Mouse (Mus musculus): ENCODE measurements at regions not wholly inside any gene's neighbourhood (a gene's known extent, or its start where the extent isn't known, plus 50 kb on each side); places are given as distances from the start of the nearest gene placed in this dataset.

DNA sequence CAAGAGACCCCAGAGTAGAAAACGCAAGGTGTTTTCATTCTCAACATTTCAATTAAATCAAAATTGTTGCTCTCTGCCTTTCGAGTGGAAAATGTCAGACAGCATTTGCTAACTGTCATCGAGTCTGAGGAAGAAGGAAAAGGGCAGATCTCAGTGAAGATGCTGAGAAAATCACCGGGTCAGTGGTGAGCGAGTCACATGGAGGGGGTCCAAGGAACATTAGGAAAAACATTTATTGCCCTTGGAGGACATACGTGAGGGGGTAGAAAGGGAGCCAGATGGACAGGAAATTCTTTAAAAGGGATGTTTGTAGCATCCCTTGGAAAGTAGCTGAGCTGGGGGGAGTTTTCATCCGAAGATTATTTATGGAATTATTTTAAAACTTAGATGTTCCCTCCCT lies 425.4 kb upstream of the Rgma start:
- Histone ChIP-seq H3K4me2 (no peak overlapping the region), H3K9ac (no peak overlapping the region), H3K4me3 (no peak overlapping the region), H3K4me1 (replicated peaks) (no peaks in the 10 kb centered on the region), H3K9me3 (replicated peaks) (no peaks in the 10 kb centered on the region), H3K27me3 (no peaks in the 10 kb centered on the region), H3K27ac (no peak overlapping the region), H3K36me3 (no peaks in the 10 kb centered on the region)
- no peak for ATAC-seq (replicated peaks; ENCODE audit: insufficient number of reproducible peaks, insufficient read depth, low FRiP score, low read depth)
- 55% methylated on average over 7 of the region's 7 CpGs for WGBS

DNA sequence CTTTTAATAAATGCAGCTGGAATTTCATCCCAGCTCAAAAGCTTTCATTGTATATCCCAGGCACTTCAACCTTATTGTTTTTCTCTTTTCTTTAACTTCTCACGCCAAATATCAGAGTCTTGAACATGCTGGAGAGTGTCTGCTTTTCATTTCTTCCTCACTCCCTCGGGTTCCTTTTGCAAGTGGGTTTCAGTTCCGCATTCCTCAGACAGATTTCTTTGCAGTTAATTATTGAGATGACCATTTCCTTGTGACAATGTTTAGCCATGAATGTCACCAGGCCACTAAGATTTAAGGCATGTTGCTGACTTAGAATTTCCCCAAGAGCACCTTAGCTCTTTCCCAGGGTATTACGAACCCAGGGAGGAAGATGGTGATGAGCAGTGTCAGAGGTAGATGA lies 417.6 kb upstream of the Rgma start:
- no peak for ATAC-seq (replicated peaks; ENCODE audit: insufficient number of reproducible peaks, insufficient read depth, low FRiP score, low read depth)
- no peaks in the 10 kb centered on the region for H3K36me3 ChIP-seq

DNA sequence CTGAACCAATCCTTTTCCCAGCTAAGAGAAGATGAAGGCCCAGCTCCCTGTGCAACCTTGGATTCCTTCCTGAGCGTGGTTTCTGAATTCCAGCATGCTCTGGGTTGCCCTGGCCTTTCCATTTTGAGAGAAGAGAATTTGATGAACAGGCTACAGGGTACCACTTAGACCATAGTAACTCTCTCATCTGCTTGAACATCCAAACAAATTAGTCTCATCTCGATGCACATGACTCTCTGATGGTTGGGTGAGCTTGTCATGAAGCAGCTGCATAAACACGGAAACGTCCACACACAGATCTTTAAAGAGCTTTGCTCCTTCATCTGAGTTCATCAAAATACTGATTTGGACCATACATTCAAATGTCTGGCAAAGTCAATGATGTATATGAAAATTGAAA lies 414.0 kb upstream of the Rgma start:
- no peaks in the 10 kb centered on the region for H3K9me3 ChIP-seq (replicated peaks)
- 69% methylated on average over 4 of the region's 4 CpGs for WGBS
- H3K27ac ChIP-seq = no peak overlapping the region
- no peaks in the 10 kb centered on the region for H3K27me3 ChIP-seq
- H3K4me1 ChIP-seq (replicated peaks) = no peaks in the 10 kb centered on the region
- H3K4me2 ChIP-seq = no peak overlapping the region
- no peak overlapping the region for H3K9ac ChIP-seq
- no peak overlapping the region for H3K4me3 ChIP-seq
- H3K36me3 ChIP-seq = no peaks in the 10 kb centered on the region
- ATAC-seq (replicated peaks; ENCODE audit: insufficient number of reproducible peaks, insufficient read depth, low FRiP score, low read depth) = no peak

More for the DNA sequence above, 417.6 kb upstream of the Rgma start:
- WGBS = 65% methylated on average over 4 of the region's 4 CpGs
- H3K4me2 ChIP-seq = no peak overlapping the region
- no peaks in the 10 kb centered on the region for H3K27me3 ChIP-seq
- H3K9ac ChIP-seq = no peak overlapping the region
- H3K4me3 ChIP-seq = no peak overlapping the region
- no peaks in the 10 kb centered on the region for H3K9me3 ChIP-seq (replicated peaks)
- H3K4me1 ChIP-seq (replicated peaks) = no peaks in the 10 kb centered on the region
- H3K27ac ChIP-seq = no peak overlapping the region

DNA sequence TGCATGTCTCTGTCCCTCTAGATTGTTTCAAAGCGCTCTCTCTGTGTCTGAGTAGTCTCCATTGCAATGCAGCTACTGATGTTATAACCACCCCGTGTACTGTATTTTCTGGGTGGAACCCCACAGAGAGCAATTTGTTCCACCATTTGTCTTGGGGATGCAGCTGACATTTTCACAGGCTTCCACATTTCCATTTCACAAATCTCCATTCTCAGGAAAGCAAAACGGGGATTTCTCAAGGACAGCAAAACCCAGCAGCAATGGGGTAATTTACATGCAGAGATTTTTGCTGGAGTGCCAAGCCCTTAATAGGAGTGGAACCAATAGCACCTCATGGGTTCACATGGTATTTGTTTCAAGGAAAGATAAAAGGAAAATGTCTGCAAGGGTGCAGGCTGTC lies 412.5 kb upstream of the Rgma start:
- H3K4me1 ChIP-seq (replicated peaks) = no peaks in the 10 kb centered on the region
- no peaks in the 10 kb centered on the region for H3K27me3 ChIP-seq
- H3K9me3 ChIP-seq (replicated peaks) = no peaks in the 10 kb centered on the region
- 46% methylated on average over 3 of the region's 3 CpGs for WGBS
- H3K4me2 ChIP-seq = no peak overlapping the region
- no peak for ATAC-seq (replicated peaks; ENCODE audit: insufficient number of reproducible peaks, insufficient read depth, low FRiP score, low read depth)
- H3K9ac ChIP-seq = no peak overlapping the region
- H3K4me3 ChIP-seq = no peak overlapping the region
- H3K27ac ChIP-seq = no peak overlapping the region
- no peaks in the 10 kb centered on the region for H3K36me3 ChIP-seq

DNA sequence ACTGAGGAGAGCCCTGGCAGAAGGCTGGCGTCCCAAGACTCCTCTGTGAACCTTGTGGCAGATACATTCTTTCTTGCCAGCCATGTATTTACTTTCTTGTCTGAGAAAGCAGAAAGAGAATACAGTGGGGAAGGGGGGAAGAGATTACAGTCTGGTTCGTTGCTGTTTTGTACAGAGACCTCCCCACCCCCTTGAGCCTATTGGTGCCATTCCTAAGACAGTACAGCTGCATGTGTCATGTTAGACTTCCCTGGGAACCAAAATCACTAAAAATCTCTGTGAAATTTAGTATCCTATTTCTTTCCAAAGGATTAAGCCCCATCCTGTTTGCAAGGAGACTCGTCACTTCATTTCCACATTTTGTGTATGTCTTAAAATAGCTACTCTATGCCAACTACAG lies 411.4 kb upstream of the Rgma start:
- no peaks in the 10 kb centered on the region for H3K4me1 ChIP-seq (replicated peaks)
- no peaks in the 10 kb centered on the region for H3K9me3 ChIP-seq (replicated peaks)
- 59% methylated on average over 3 of the region's 3 CpGs for WGBS
- no peak overlapping the region for H3K4me3 ChIP-seq
- H3K27me3 ChIP-seq = no peaks in the 10 kb centered on the region
- H3K4me2 ChIP-seq = no peak overlapping the region
- H3K27ac ChIP-seq = no peak overlapping the region
- H3K9ac ChIP-seq = no peak overlapping the region
- ATAC-seq (replicated peaks; ENCODE audit: insufficient number of reproducible peaks, insufficient read depth, low FRiP score, low read depth) = no peak
- H3K36me3 ChIP-seq = no peaks in the 10 kb centered on the region

DNA sequence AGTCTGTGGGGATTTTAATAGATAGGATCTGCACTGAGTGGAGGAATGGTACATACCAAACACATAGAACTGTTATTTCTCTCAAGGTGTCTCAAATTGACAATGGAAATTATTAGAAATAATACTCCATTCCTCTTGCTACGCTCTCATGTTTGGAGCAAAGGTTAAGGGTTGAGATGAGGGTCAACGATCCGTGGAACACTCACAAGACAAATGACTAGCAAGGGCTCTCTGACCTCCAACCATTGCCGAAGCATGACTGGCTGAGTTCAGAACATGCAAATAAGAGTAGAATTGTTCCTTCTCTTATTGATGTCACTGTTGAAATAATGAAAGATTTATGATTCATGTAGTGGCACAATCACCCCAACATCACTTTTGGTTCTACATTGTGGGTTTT lies 407.1 kb upstream of the Rgma start:
- Histone ChIP-seq H3K27ac (no peak overlapping the region), H3K9ac (no peak overlapping the region), H3K4me1 (replicated peaks) (peaks cover 13% of the 10 kb centered on the region), H3K27me3 (no peaks in the 10 kb centered on the region), H3K4me3 (no peak overlapping the region), H3K4me2 (no peak overlapping the region), H3K9me3 (replicated peaks) (no peaks in the 10 kb centered on the region), H3K36me3 (no peaks in the 10 kb centered on the region)
- 83% methylated on average over 4 of the region's 4 CpGs for WGBS
- no peak for ATAC-seq (replicated peaks; ENCODE audit: insufficient number of reproducible peaks, insufficient read depth, low FRiP score, low read depth)

DNA sequence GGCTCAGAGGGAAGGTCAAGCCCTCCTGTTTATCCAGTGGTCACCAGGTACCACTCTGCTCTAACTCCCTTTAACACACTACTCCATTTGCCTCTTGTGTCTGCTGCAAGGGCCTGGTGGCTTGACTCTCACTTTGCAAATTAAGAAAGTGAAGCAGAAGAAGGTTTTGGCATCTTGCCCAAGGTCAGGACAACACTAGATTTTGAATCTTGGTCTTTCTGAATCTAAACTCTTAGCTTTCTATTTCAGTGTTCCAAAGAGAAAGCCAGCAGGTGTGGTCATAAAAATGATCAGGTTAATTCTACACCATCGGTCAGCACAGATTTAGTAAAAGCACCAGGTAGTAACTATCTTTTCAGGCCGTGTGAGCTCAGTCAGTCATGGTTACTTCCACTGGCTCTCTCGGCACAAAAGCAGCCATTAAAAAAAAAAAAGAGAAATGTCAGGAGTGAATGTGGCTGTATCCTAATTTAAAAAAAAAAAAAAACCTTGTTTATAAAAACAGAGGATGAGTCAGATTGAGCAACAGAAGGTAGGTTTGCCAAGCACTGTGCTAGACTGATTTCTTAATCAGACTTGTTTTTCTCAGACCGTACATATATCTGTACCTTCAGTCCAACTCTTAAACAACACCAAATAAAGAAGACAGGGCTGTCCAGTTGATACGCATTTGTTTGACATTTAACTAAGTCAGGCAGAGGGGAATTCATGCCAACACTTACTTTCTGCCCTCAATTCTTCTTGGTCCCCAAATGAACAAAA lies 403.6 kb upstream of the Rgma start:
- Histone ChIP-seq H3K9me3 (replicated peaks) (no peaks in the 10 kb centered on the region), H3K36me3 (no peaks in the 10 kb centered on the region), H3K27me3 (no peaks in the 10 kb centered on the region), H3K9ac (no peak overlapping the region), H3K4me3 (no peak overlapping the region), H3K4me1 (replicated peaks) (peaks cover 13% of the 10 kb centered on the region), H3K4me2 (no peak overlapping the region), H3K27ac (peak overlapping the region; percentile 1; the same call in 1 of the 2 replicates)
- no peak for ATAC-seq (replicated peaks; ENCODE audit: insufficient number of reproducible peaks, insufficient read depth, low FRiP score, low read depth)
- WGBS = 64% methylated on average over 5 of the region's 5 CpGs

DNA sequence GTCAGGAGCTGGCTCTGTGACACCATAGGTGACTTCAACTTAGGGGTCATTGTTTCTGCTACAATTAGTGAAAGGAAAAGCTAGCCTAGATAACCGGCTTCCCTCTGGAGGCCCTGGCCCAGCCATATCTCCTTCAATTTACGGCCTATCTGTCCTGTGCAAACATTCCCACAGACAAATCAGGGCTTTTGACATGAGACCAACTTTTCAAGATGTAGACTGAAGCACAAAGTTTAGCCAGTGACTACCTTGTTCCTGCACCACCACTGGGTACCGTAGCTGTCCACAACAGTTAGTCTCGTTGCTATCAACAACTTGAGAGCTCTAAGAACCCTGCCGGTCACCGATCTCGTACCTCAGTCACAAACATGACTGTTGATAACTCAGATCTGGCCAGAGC lies 402.9 kb upstream of the Rgma start:
- Histone ChIP-seq H3K4me2 (no peak overlapping the region), H3K9me3 (replicated peaks) (no peaks in the 10 kb centered on the region), H3K4me1 (replicated peaks) (peaks cover 13% of the 10 kb centered on the region), H3K36me3 (no peaks in the 10 kb centered on the region), H3K9ac (no peak overlapping the region), H3K27me3 (no peaks in the 10 kb centered on the region), H3K27ac (peak overlapping the region; percentile 1), H3K4me3 (no peak overlapping the region)
- peak; percentile 50; the same call in 1 of the 2 replicates for ATAC-seq (replicated peaks; ENCODE audit: insufficient number of reproducible peaks, insufficient read depth, low FRiP score, low read depth)
- 27% methylated on average over 7 of the region's 7 CpGs for WGBS

DNA sequence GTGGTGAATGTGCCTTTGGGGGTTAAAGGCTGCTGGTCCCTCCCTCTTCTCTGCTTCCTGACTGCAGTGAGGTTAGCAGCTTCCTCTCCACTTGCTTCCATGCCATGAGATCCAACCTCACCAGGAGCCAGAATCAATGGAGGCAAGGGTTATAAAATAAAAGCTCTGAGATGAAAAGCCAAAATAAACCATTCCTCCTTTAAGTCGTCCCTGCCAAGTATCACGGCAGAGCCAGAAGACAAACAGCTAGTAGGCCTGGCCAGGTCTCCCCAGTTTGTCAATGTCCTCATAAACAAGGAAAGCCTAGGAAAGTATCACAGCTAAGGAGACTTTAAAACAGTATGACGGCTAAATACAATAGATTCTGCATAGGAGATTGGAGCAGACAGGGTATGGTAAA lies 401.5 kb upstream of the Rgma start:
- WGBS = 55% methylated on average over 3 of the region's 3 CpGs
- no peaks in the 10 kb centered on the region for H3K9me3 ChIP-seq (replicated peaks)
- H3K9ac ChIP-seq = no peak overlapping the region
- peaks cover 13% of the 10 kb centered on the region for H3K4me1 ChIP-seq (replicated peaks)
- no peaks in the 10 kb centered on the region for H3K27me3 ChIP-seq
- no peak overlapping the region for H3K4me3 ChIP-seq
- H3K4me2 ChIP-seq = no peak overlapping the region
- no peak overlapping the region for H3K27ac ChIP-seq
- H3K36me3 ChIP-seq = no peaks in the 10 kb centered on the region
- ATAC-seq (replicated peaks; ENCODE audit: insufficient number of reproducible peaks, insufficient read depth, low FRiP score, low read depth) = no peak

DNA sequence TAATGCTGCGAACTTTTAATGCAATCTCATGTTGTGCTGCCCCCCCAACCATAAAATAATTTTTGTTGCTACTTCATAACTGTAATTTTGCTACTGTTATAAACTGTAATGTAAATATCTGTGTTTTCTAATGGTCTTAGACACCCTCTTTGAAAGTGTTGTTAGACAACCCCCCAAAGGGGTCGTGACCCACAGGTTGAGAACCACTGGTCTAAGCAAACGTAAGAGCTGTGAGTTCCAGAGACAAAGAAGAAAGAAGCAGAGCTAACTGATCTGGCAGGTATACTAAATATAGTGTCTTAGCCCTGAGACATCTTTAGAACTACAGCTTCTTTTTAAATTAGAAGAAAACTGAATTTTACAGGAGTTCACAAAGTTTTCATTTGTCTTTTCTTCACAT lies 400.9 kb upstream of the Rgma start:
- WGBS = 81% methylated on average over 3 of the region's 3 CpGs
- no peak for ATAC-seq (replicated peaks; ENCODE audit: insufficient number of reproducible peaks, insufficient read depth, low FRiP score, low read depth)
- Histone ChIP-seq H3K27me3 (no peaks in the 10 kb centered on the region), H3K27ac (no peak overlapping the region), H3K9me3 (replicated peaks) (no peaks in the 10 kb centered on the region), H3K4me1 (replicated peaks) (peaks cover 13% of the 10 kb centered on the region), H3K9ac (no peak overlapping the region), H3K4me2 (no peak overlapping the region), H3K4me3 (no peak overlapping the region), H3K36me3 (no peaks in the 10 kb centered on the region)

DNA sequence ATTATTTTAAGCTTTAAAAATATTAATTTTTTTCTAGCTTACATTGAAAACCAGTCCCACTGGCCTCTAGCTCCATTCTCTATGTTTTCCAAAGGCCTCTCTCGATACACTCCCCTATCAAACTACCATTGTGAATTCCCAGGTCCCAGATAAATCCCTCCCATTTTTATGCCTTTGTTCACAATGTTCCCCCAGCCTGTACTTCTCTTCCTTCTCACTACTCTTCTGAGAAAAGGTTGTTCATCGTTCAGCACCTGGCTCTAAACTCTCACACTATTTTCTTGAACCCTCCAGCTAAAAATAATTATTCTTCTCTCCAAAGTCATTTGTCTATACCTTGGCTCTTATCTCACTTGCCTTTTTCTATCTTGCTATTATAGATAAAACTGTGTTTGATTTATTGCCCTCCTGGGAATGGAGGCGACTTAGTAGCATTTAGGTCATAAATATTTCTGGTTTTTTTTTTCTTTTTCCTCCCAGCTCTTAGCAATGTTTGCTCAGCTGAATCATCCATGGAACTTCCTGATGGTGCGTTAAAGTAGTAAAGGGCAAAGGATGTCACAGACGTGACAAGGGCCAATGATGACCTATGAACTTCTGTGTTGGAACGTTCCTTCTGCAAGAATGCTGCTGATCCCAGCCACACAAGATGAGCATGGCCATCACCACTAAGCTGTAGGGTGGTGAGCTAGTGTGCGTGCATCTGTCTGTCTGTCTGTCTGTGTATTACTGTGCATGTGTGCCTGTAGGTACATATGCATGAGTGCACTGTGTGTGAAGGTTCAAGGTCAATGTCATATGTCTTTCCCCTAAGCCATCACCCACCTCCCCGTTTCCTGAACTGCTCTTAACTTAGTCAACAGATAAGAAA lies 384.5 kb upstream of the Rgma start:
- WGBS = 49% methylated on average over 8 of the region's 8 CpGs
- Histone ChIP-seq H3K27me3 (no peaks in the 10 kb centered on the region), H3K4me3 (no peak overlapping the region), H3K4me2 (no peak overlapping the region), H3K36me3 (no peaks in the 10 kb centered on the region), H3K9ac (no peak overlapping the region), H3K9me3 (replicated peaks) (no peaks in the 10 kb centered on the region), H3K4me1 (replicated peaks) (no peaks in the 10 kb centered on the region), H3K27ac (no peak overlapping the region)
- no peak for ATAC-seq (replicated peaks; ENCODE audit: insufficient number of reproducible peaks, insufficient read depth, low FRiP score, low read depth)

DNA sequence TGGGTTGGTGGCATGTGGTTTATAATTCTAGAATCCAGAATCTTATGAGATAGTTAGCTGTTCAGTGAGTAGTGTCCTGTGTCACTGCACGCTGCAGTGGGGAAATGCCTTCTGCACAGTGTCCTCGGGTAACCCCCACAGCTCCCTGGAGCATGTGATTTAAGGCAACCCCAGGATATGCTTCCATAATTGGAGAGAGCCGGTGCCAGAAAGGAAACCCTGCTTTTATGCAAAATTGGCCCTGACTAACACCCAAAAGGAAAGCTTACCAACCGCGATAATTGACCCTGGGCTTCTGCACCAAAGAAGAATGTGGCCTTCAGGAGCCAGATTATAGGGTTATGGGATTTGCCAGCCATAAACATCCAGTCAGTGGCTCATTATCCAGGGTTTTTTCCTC lies 376.9 kb upstream of the Rgma start:
- no peaks in the 10 kb centered on the region for H3K36me3 ChIP-seq
- 67% methylated on average over 5 of the region's 5 CpGs for WGBS
- no peak overlapping the region for H3K4me2 ChIP-seq
- no peak overlapping the region for H3K4me3 ChIP-seq
- no peaks in the 10 kb centered on the region for H3K9me3 ChIP-seq (replicated peaks)
- H3K27me3 ChIP-seq = no peaks in the 10 kb centered on the region
- no peaks in the 10 kb centered on the region for H3K4me1 ChIP-seq (replicated peaks)
- no peak for ATAC-seq (replicated peaks; ENCODE audit: insufficient number of reproducible peaks, insufficient read depth, low FRiP score, low read depth)
- H3K9ac ChIP-seq = no peak overlapping the region
- H3K27ac ChIP-seq = no peak overlapping the region

Measured in heart, embryonic 15.5 days (tissue).